Mouse (Mus musculus): ENCODE measurements around the gene Prkca. TPM values are rescaled to one million over a fixed set of nuclear protein-coding genes. Genes with fewer than 3 reads are reported as not detected.
A peak's percentile ranks its signal among the peaks of the same experiment; 100 is the strongest.

Prkca gene
- polyA plus RNA-seq, 1 experiment from 2014 or later: 7.8 TPM

- Histone ChIP-seq H3K4me2 (no peak overlapping the region), H3K27me3 (no peaks in the 10 kb centered on the region), H3K4me3 (replicated peaks) (no peak overlapping the region), H3K27ac (no peak overlapping the region), H3K4me1 (replicated peaks) (peaks cover 14% of the 10 kb centered on the region), H3K9ac (replicated peaks) (no peak overlapping the region), H3K9me3 (no peaks in the 10 kb centered on the region), H3K36me3 (no peaks in the 10 kb centered on the region)
- no peak for ATAC-seq (ENCODE audit: insufficient number of reproducible peaks, insufficient read depth, low FRiP score, low TSS enrichment, low read depth)
- 61% methylated on average over 12 of the region's 12 CpGs for WGBS
Measured at GRCm38 (mm10) chr11:108028398-108028797, 315.3 kb downstream of the Prkca start.

- peaks cover 6% of the 10 kb centered on the region for H3K4me1 ChIP-seq (replicated peaks)
- WGBS: 67% methylated on average over 7 of the region's 7 CpGs
- no peaks in the 10 kb centered on the region for H3K27me3 ChIP-seq
- no peak for ATAC-seq (ENCODE audit: insufficient number of reproducible peaks, insufficient read depth, low FRiP score, low TSS enrichment, low read depth)
- H3K9ac ChIP-seq (replicated peaks): no peak overlapping the region
- H3K27ac ChIP-seq: no peak overlapping the region
- H3K4me3 ChIP-seq (replicated peaks): no peak overlapping the region
- H3K4me2 ChIP-seq: no peak overlapping the region
- H3K9me3 ChIP-seq: no peaks in the 10 kb centered on the region
- no peaks in the 10 kb centered on the region for H3K36me3 ChIP-seq
Measured at GRCm38 (mm10) chr11:108025726-108026425, 317.9 kb downstream of the Prkca start.

GRCm38 (mm10) chr11:108023188-108023587 lies 320.5 kb downstream of the Prkca start:
- H3K27me3 ChIP-seq: no peaks in the 10 kb centered on the region
- no peak overlapping the region for H3K4me2 ChIP-seq
- no peak overlapping the region for H3K9ac ChIP-seq (replicated peaks)
- 52% methylated on average over 14 of the region's 14 CpGs for WGBS
- no peaks in the 10 kb centered on the region for H3K9me3 ChIP-seq
- peaks cover 2% of the 10 kb centered on the region for H3K4me1 ChIP-seq (replicated peaks)
- no peaks in the 10 kb centered on the region for H3K36me3 ChIP-seq
- H3K4me3 ChIP-seq (replicated peaks): no peak overlapping the region
- no peak overlapping the region for H3K27ac ChIP-seq
- no peak for ATAC-seq (ENCODE audit: insufficient number of reproducible peaks, insufficient read depth, low FRiP score, low TSS enrichment, low read depth)

GRCm38 (mm10) chr11:108020889-108021288 lies 322.8 kb downstream of the Prkca start:
- Histone ChIP-seq H3K27me3 (no peaks in the 10 kb centered on the region), H3K27ac (no peak overlapping the region), H3K9me3 (no peaks in the 10 kb centered on the region), H3K4me1 (replicated peaks) (no peaks in the 10 kb centered on the region; the same call in 1 of the 2 replicates), H3K4me2 (no peak overlapping the region), H3K9ac (replicated peaks) (no peak overlapping the region), H3K36me3 (no peaks in the 10 kb centered on the region), H3K4me3 (replicated peaks) (no peak overlapping the region)
- 66% methylated on average over 3 of the region's 3 CpGs for WGBS
- no peak for ATAC-seq (ENCODE audit: insufficient number of reproducible peaks, insufficient read depth, low FRiP score, low TSS enrichment, low read depth)

GRCm38 (mm10) chr11:108015284-108015683 lies 328.4 kb downstream of the Prkca start:
- H3K4me3 ChIP-seq (replicated peaks): no peak overlapping the region
- no peaks in the 10 kb centered on the region for H3K36me3 ChIP-seq
- no peaks in the 10 kb centered on the region for H3K9me3 ChIP-seq
- H3K27me3 ChIP-seq: no peaks in the 10 kb centered on the region
- peaks cover 28% of the 10 kb centered on the region for H3K4me1 ChIP-seq (replicated peaks)
- H3K27ac ChIP-seq: no peak overlapping the region
- no peak overlapping the region for H3K9ac ChIP-seq (replicated peaks)
- no peak for ATAC-seq (ENCODE audit: insufficient number of reproducible peaks, insufficient read depth, low FRiP score, low TSS enrichment, low read depth)
- H3K4me2 ChIP-seq: no peak overlapping the region
- 85% methylated on average over 5 of the region's 5 CpGs for WGBS

- H3K9ac ChIP-seq (replicated peaks): no peak overlapping the region
- ATAC-seq (ENCODE audit: insufficient number of reproducible peaks, insufficient read depth, low FRiP score, low TSS enrichment, low read depth): no peak
- no peak overlapping the region for H3K27ac ChIP-seq
- no peaks in the 10 kb centered on the region for H3K27me3 ChIP-seq
- H3K4me1 ChIP-seq (replicated peaks): peaks cover 32% of the 10 kb centered on the region
- H3K4me3 ChIP-seq (replicated peaks): no peak overlapping the region
- H3K36me3 ChIP-seq: no peaks in the 10 kb centered on the region
- H3K4me2 ChIP-seq: no peak overlapping the region
- 65% methylated on average over 5 of the region's 5 CpGs for WGBS
- H3K9me3 ChIP-seq: no peaks in the 10 kb centered on the region
Measured at GRCm38 (mm10) chr11:108013390-108013789, 330.3 kb downstream of the Prkca start.

- Histone ChIP-seq H3K4me1 (replicated peaks) (peaks cover 34% of the 10 kb centered on the region), H3K36me3 (no peaks in the 10 kb centered on the region), H3K4me2 (no peak overlapping the region), H3K27me3 (no peaks in the 10 kb centered on the region), H3K9ac (replicated peaks) (no peak overlapping the region), H3K4me3 (replicated peaks) (no peak overlapping the region), H3K9me3 (no peaks in the 10 kb centered on the region), H3K27ac (no peak overlapping the region)
- WGBS: 82% methylated on average over 4 of the region's 4 CpGs
- ATAC-seq (ENCODE audit: insufficient number of reproducible peaks, insufficient read depth, low FRiP score, low TSS enrichment, low read depth): no peak
Measured at GRCm38 (mm10) chr11:108010465-108010864, 333.3 kb downstream of the Prkca start.

GRCm38 (mm10) chr11:107998891-107999290 lies 344.8 kb downstream of the Prkca start:
- no peak for ATAC-seq (ENCODE audit: insufficient number of reproducible peaks, insufficient read depth, low FRiP score, low TSS enrichment, low read depth)
- no peak overlapping the region for H3K4me2 ChIP-seq
- WGBS: 88% methylated on average over 3 of the region's 3 CpGs

GRCm38 (mm10) chr11:107996896-107997670 lies 346.6 kb downstream of the Prkca start:
- H3K36me3 ChIP-seq: no peaks in the 10 kb centered on the region
- WGBS: 63% methylated on average over 11 of the region's 11 CpGs
- peaks cover 24% of the 10 kb centered on the region for H3K4me1 ChIP-seq (replicated peaks)
- no peak overlapping the region for H3K4me3 ChIP-seq (replicated peaks)
- no peaks in the 10 kb centered on the region for H3K27me3 ChIP-seq
- no peaks in the 10 kb centered on the region for H3K9me3 ChIP-seq
- ATAC-seq (ENCODE audit: insufficient number of reproducible peaks, insufficient read depth, low FRiP score, low TSS enrichment, low read depth): no peak
- H3K9ac ChIP-seq (replicated peaks): no peak overlapping the region
- H3K27ac ChIP-seq: peak overlapping the region; percentile 41; the same call in 1 of the 2 replicates
- no peak overlapping the region for H3K4me2 ChIP-seq

More at GRCm38 (mm10) chr11:107998891-107999290, 344.8 kb downstream of the Prkca start:
- no peaks in the 10 kb centered on the region for H3K27me3 ChIP-seq
- H3K27ac ChIP-seq: no peak overlapping the region
- no peaks in the 10 kb centered on the region for H3K36me3 ChIP-seq
- no peaks in the 10 kb centered on the region for H3K9me3 ChIP-seq
- H3K9ac ChIP-seq (replicated peaks): no peak overlapping the region
- peaks cover 21% of the 10 kb centered on the region for H3K4me1 ChIP-seq (replicated peaks)
- H3K4me3 ChIP-seq (replicated peaks): no peak overlapping the region

GRCm38 (mm10) chr11:107994487-107994886 lies 349.2 kb downstream of the Prkca start:
- no peaks in the 10 kb centered on the region for H3K9me3 ChIP-seq
- no peak overlapping the region for H3K4me3 ChIP-seq (replicated peaks)
- H3K27me3 ChIP-seq: no peaks in the 10 kb centered on the region
- H3K27ac ChIP-seq: peak overlapping the region; percentile 50; the same call in 1 of the 2 replicates
- no peak for ATAC-seq (ENCODE audit: insufficient number of reproducible peaks, insufficient read depth, low FRiP score, low TSS enrichment, low read depth)
- no peak overlapping the region for H3K4me2 ChIP-seq
- 45% methylated on average over 6 of the region's 6 CpGs for WGBS
- H3K4me1 ChIP-seq (replicated peaks): peaks cover 24% of the 10 kb centered on the region
- no peaks in the 10 kb centered on the region for H3K36me3 ChIP-seq
- H3K9ac ChIP-seq (replicated peaks): no peak overlapping the region

GRCm38 (mm10) chr11:107993792-107994191 lies 349.9 kb downstream of the Prkca start:
- WGBS: 64% methylated on average over 3 of the region's 3 CpGs
- H3K9ac ChIP-seq (replicated peaks): no peak overlapping the region
- H3K4me3 ChIP-seq (replicated peaks): no peak overlapping the region
- H3K27ac ChIP-seq: no peak overlapping the region
- ATAC-seq (ENCODE audit: insufficient number of reproducible peaks, insufficient read depth, low FRiP score, low TSS enrichment, low read depth): 0 out of 2 replicates have a peak, but pooled peaks have one; percentile 52
- H3K27me3 ChIP-seq: no peaks in the 10 kb centered on the region
- no peaks in the 10 kb centered on the region for H3K9me3 ChIP-seq
- no peak overlapping the region for H3K4me2 ChIP-seq
- H3K36me3 ChIP-seq: no peaks in the 10 kb centered on the region
- peaks cover 24% of the 10 kb centered on the region for H3K4me1 ChIP-seq (replicated peaks)

Measured in limb, embryonic 12.5 days (tissue).